Mouse (Mus musculus): ENCODE measurements at regions not wholly inside any gene's neighbourhood (a gene's known extent, or its start where the extent isn't known, plus 50 kb on each side); places are given as distances from the start of the nearest gene placed in this dataset.

- no peak for DNase-seq (ENCODE audit: low read depth, low spot score)
- H3K4me1 ChIP-seq (ENCODE audit: control insufficient read depth in 1 of 2, insufficient read depth in 2 of 2, low read length in 2 of 2) = no peaks in the 10 kb centered on the region
- H3K79me2 ChIP-seq (ENCODE audit: control insufficient read depth, insufficient read depth, low read length, poor library complexity) = no peaks in the 10 kb centered on the region
- H3K9me3 ChIP-seq (replicated peaks; ENCODE audit: insufficient read depth, low read length) = no peaks in the 10 kb centered on the region
- H3K4me3 ChIP-seq (ENCODE audit: control insufficient read depth in 1 of 2, insufficient read depth in 1 of 2, low read depth in 2 of 2, low read length in 2 of 2) = no peak overlapping the region
- no peaks in the 10 kb centered on the region for H3K27me3 ChIP-seq (ENCODE audit: control insufficient read depth in 1 of 2, insufficient read depth in 2 of 2, low read length in 2 of 2)
- TF ChIP-seq E2F4 (IDR thresholded peaks at IDR 0.05; ENCODE audit: borderline replicate concordance, low read depth, low read length) (no peak), TCF12 (IDR thresholded peaks at IDR 0.05; ENCODE audit: low read depth, low read length) (no peak), HCFC1 (IDR thresholded peaks at IDR 0.05; ENCODE audit: low read depth, low read length) (no peak), ZNF384 (IDR thresholded peaks at IDR 0.05; ENCODE audit: low read depth, low read length) (no peak)
- no peak overlapping the region for H3K9ac ChIP-seq (ENCODE audit: control insufficient read depth, low read depth, low read length, poor library complexity, severe bottlenecking)
- no peak overlapping the region for H3K27ac ChIP-seq (ENCODE audit: control insufficient read depth, low read depth, low read length)
- H3K36me3 ChIP-seq (ENCODE audit: control insufficient read depth in 1 of 2, insufficient read depth in 2 of 2, low read length in 2 of 2) = no peaks in the 10 kb centered on the region
These were observed 281.0 kb upstream of the 4931429L15Rik start for GRCm38 (mm10) chr9:46600803-46601202.

GRCm38 (mm10) chr9:46599931-46600708 lies 280.3 kb upstream of the 4931429L15Rik start:
- Histone ChIP-seq H3K36me3 (ENCODE audit: control insufficient read depth in 1 of 2, insufficient read depth in 2 of 2, low read length in 2 of 2) (no peaks in the 10 kb centered on the region), H3K27ac (ENCODE audit: control insufficient read depth, low read depth, low read length) (no peak overlapping the region), H3K79me2 (ENCODE audit: control insufficient read depth, insufficient read depth, low read length, poor library complexity) (no peaks in the 10 kb centered on the region), H3K9me3 (replicated peaks; ENCODE audit: insufficient read depth, low read length) (no peaks in the 10 kb centered on the region), H3K4me3 (ENCODE audit: control insufficient read depth in 1 of 2, insufficient read depth in 1 of 2, low read depth in 2 of 2, low read length in 2 of 2) (no peak overlapping the region), H3K9ac (ENCODE audit: control insufficient read depth, low read depth, low read length, poor library complexity, severe bottlenecking) (no peak overlapping the region), H3K4me1 (ENCODE audit: control insufficient read depth in 1 of 2, insufficient read depth in 2 of 2, low read length in 2 of 2) (no peaks in the 10 kb centered on the region), H3K27me3 (ENCODE audit: control insufficient read depth in 1 of 2, insufficient read depth in 2 of 2, low read length in 2 of 2) (no peaks in the 10 kb centered on the region)
- no peak for TF ChIP-seq MAFK (IDR thresholded peaks at IDR 0.05; ENCODE audit: borderline replicate concordance, low read depth, low read length)
- no peak for DNase-seq (ENCODE audit: low read depth, low spot score)

GRCm38 (mm10) chr9:46598518-46598917 lies 278.7 kb upstream of the 4931429L15Rik start:
- no peak overlapping the region for H3K9ac ChIP-seq (ENCODE audit: control insufficient read depth, low read depth, low read length, poor library complexity, severe bottlenecking)
- no peak overlapping the region for H3K4me3 ChIP-seq (ENCODE audit: control insufficient read depth in 1 of 2, insufficient read depth in 1 of 2, low read depth in 2 of 2, low read length in 2 of 2)
- H3K4me1 ChIP-seq (ENCODE audit: control insufficient read depth in 1 of 2, insufficient read depth in 2 of 2, low read length in 2 of 2) = no peaks in the 10 kb centered on the region
- no peak for TF ChIP-seq USF1 (IDR thresholded peaks at IDR 0.05; ENCODE audit: low read depth, low read length)
- TF ChIP-seq MAFK (IDR thresholded peaks at IDR 0.05; ENCODE audit: borderline replicate concordance, low read depth, low read length) = no peak
- TF ChIP-seq ELF1 (IDR thresholded peaks at IDR 0.05; ENCODE audit: low read depth, low read length) = no peak
- TF ChIP-seq ZKSCAN1 (IDR thresholded peaks at IDR 0.05; ENCODE audit: low read depth, low read length) = no peak
- TF ChIP-seq JUND (IDR thresholded peaks at IDR 0.05; ENCODE audit: low read depth, low read length) = no peak
- no peak for TF ChIP-seq ZC3H11A (IDR thresholded peaks at IDR 0.05; ENCODE audit: low read depth, low read length)
- TF ChIP-seq ZNF384 (IDR thresholded peaks at IDR 0.05; ENCODE audit: low read depth, low read length) = no peak
- no peak for TF ChIP-seq NELFE (IDR thresholded peaks at IDR 0.05; ENCODE audit: low read depth, low read length)
- TF ChIP-seq MEF2A (IDR thresholded peaks at IDR 0.05; ENCODE audit: extremely low read depth, insufficient replicate concordance, low read depth, low read length, poor library complexity, severe bottlenecking) = no peak
- no peak for TF ChIP-seq MYB (IDR thresholded peaks at IDR 0.05; ENCODE audit: low read depth, low read length)
- no peak for TF ChIP-seq ETS1 (IDR thresholded peaks at IDR 0.05; ENCODE audit: low read depth, low read length)
- TF ChIP-seq MYC (IDR thresholded peaks at IDR 0.05; ENCODE audit: low read depth, low read length) = no peak
- TF ChIP-seq EP300 (IDR thresholded peaks at IDR 0.05; ENCODE audit: low read depth in 1 of 2, low read length in 2 of 2) = no peak
- no peak for TF ChIP-seq SIN3A (IDR thresholded peaks at IDR 0.05; ENCODE audit: low read length)
- no peak for TF ChIP-seq TAL1 (IDR thresholded peaks at IDR 0.05; ENCODE audit: low read length)
- no peak for TF ChIP-seq RCOR1 (IDR thresholded peaks at IDR 0.05; ENCODE audit: low read depth, low read length)
- TF ChIP-seq CTCF (IDR thresholded peaks at IDR 0.05 in 2 of 3, conservative IDR thresholded peaks at IDR 0.05 in 1 of 3; ENCODE audit: control insufficient read depth in 1 of 3, insufficient read depth in 1 of 3, low read depth in 2 of 3, low read length in 3 of 3, poor library complexity in 1 of 3, severe bottlenecking in 1 of 3) = no peak
- TF ChIP-seq KAT2A (conservative IDR thresholded peaks at IDR 0.05; ENCODE audit: low read depth, low read length) = no peak
- TF ChIP-seq MXI1 (IDR thresholded peaks at IDR 0.05; ENCODE audit: low read depth, low read length) = no peak
- no peak for DNase-seq (ENCODE audit: low read depth, low spot score)
- no peaks in the 10 kb centered on the region for H3K79me2 ChIP-seq (ENCODE audit: control insufficient read depth, insufficient read depth, low read length, poor library complexity)
- H3K27ac ChIP-seq (ENCODE audit: control insufficient read depth, low read depth, low read length) = no peak overlapping the region
- H3K27me3 ChIP-seq (ENCODE audit: control insufficient read depth in 1 of 2, insufficient read depth in 2 of 2, low read length in 2 of 2) = no peaks in the 10 kb centered on the region
- no peaks in the 10 kb centered on the region for H3K9me3 ChIP-seq (replicated peaks; ENCODE audit: insufficient read depth, low read length)
- H3K36me3 ChIP-seq (ENCODE audit: control insufficient read depth in 1 of 2, insufficient read depth in 2 of 2, low read length in 2 of 2) = no peaks in the 10 kb centered on the region

Measured in MEL (cell line).